Comparison of ENCODE assay signal across 16 mouse cellular contexts in the genomic region with DNA sequence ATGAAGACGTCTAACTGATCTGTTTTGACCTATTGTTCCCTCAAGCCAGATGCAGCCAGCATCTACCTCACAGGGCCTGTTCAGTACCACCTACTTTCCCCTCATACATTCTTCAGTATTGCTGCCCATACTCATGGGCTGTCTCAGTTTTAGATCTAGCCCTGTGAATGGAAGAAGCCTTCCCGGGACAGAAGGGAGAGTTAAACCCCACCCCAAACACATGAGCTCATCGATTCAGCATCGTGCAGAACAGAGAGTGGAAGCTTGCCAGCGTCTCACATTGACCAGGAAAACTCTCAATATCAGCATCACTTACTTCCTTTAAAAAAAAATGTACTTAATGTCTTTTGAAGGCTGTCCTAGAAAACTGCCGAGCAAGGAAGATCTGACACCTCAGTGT.
DNase-seq lines count a peak whose midpoint lies in the region; ATAC-seq and TF ChIP-seq lines count a peak whose summit lies in the region.
"Had no signal": no experiment of that assay in that cellular context is flagged by ENCODE, and none has a peak within 500 bp of the region (broad histone marks: within the 10 kb centered on the region; RNA-seq: fewer than 3 reads in every experiment).

No protein-coding gene starts in this region.

- whole genome bisulfite sequencing in forebrain, embryonic 16.5 days: 68% methylated on average over 6 of the region's 6 CpGs
- WGBS in forebrain, embryonic 13.5 days: 77% methylated on average over 6 of the region's 6 CpGs
- 41% methylated on average over 6 of the region's 6 CpGs for WGBS in heart, embryonic 13.5 days
- 36% methylated on average over 6 of the region's 6 CpGs for WGBS in lung, embryonic 14.5 days

- no peak overlapping the region for H3K4me3 ChIP-seq in forebrain, embryonic 16.5 days (replicated peaks; ENCODE audit: low read length)
- no peak overlapping the region for H3K4me3 ChIP-seq in forebrain, embryonic 13.5 days
- no peak overlapping the region for H3K4me3 ChIP-seq in heart, embryonic 13.5 days
- H3K4me3 ChIP-seq in lung, embryonic 14.5 days (ENCODE audit: low read depth, low read length): no peak overlapping the region
- H3K4me3 ChIP-seq: hindbrain, embryonic 10.5 days; limb, embryonic 15.5 days; neural tube, embryonic 12.5 days had no signal

- no peak overlapping the region for H3K9ac ChIP-seq in forebrain, embryonic 16.5 days (replicated peaks; ENCODE audit: low read depth, low read length)
- no peak overlapping the region for H3K9ac ChIP-seq in forebrain, embryonic 13.5 days
- H3K9ac ChIP-seq in heart, embryonic 13.5 days: no peak overlapping the region
- no peak overlapping the region for H3K9ac ChIP-seq in lung, embryonic 14.5 days
- H3K9ac ChIP-seq: limb, embryonic 15.5 days; liver, postnatal 0 days; neural tube, embryonic 12.5 days had no signal

- intact Hi-C loops in heart, postnatal 36 days (cut with DNase I): loop anchor here (10.0 kb wide), 1 partner anchor 166 kb away; no protein-coding TSS in a partner anchor

- H3K27ac ChIP-seq in forebrain, embryonic 16.5 days (ENCODE audit: low read length): 0 out of 2 replicates have a peak overlapping the region, but pooled peaks have one; percentile 28
- no peak overlapping the region for H3K27ac ChIP-seq in forebrain, embryonic 13.5 days
- H3K27ac ChIP-seq in heart, embryonic 13.5 days (replicated peaks): 0 out of 2 replicates have a peak overlapping the region, but pooled peaks have one; percentile 46
- H3K27ac ChIP-seq in lung, embryonic 14.5 days (ENCODE audit: low read depth): no peak overlapping the region
- H3K27ac ChIP-seq: hindbrain, embryonic 10.5 days; limb, embryonic 15.5 days; neural tube, embryonic 12.5 days had no signal

- no peak for DNase-seq in heart, postnatal 36 days
- DNase-seq in lung, embryonic 14.5 days: peak; percentile 56
- no peak for DNase-seq in lung, postnatal 25 days (ENCODE audit: low spot score)
- DNase-seq in NIH3T3 (ENCODE audit: low read depth): peak; percentile 65
- no peak for DNase-seq in thymus, postnatal 4 days
- DNase-seq: cerebellum, postnatal 25 days; kidney, adult 8-10 months; kidney, postnatal 36 days; liver, postnatal 0 days had no signal

- H3K4me1 ChIP-seq in forebrain, embryonic 16.5 days (replicated peaks; ENCODE audit: control insufficient read depth, insufficient read depth, low read length): no peaks in the 10 kb centered on the region
- H3K4me1 ChIP-seq in forebrain, embryonic 13.5 days: no peaks in the 10 kb centered on the region
- peaks cover 34% of the 10 kb centered on the region for H3K4me1 ChIP-seq in heart, embryonic 13.5 days
- H3K4me1 ChIP-seq in lung, embryonic 14.5 days (ENCODE audit: insufficient read depth): no peaks in the 10 kb centered on the region
- H3K4me1 ChIP-seq: neural tube, embryonic 12.5 days had no signal

- H3K27me3 ChIP-seq in forebrain, embryonic 16.5 days (replicated peaks; ENCODE audit: control insufficient read depth, insufficient read depth, low read length): no peaks in the 10 kb centered on the region
- H3K27me3 ChIP-seq in forebrain, embryonic 13.5 days: no peaks in the 10 kb centered on the region
- H3K27me3 ChIP-seq in heart, embryonic 13.5 days (replicated peaks): no peaks in the 10 kb centered on the region
- no peaks in the 10 kb centered on the region for H3K27me3 ChIP-seq in lung, embryonic 14.5 days (ENCODE audit: insufficient read depth, low read length)
- H3K27me3 ChIP-seq: limb, embryonic 15.5 days; neural tube, embryonic 12.5 days; Patski had no signal

- TF ChIP-seq CTCF in lung, embryonic 14.5 days (IDR thresholded peaks at IDR 0.05; ENCODE audit: low read depth): no peak

- ATAC-seq in forebrain, embryonic 16.5 days: no peak
- no peak for ATAC-seq in forebrain, embryonic 13.5 days
- no peak for ATAC-seq in heart, embryonic 13.5 days (ENCODE audit: extremely low read depth, insufficient number of reproducible peaks, low FRiP score, low TSS enrichment)
- ATAC-seq in lung, embryonic 14.5 days (ENCODE audit: insufficient read depth): no peak
- ATAC-seq: liver, postnatal 0 days; Patski had no signal

- H3K4me2 ChIP-seq in forebrain, embryonic 16.5 days (ENCODE audit: low read length): no peak overlapping the region
- H3K4me2 ChIP-seq in forebrain, embryonic 13.5 days: no peak overlapping the region
- H3K4me2 ChIP-seq in heart, embryonic 13.5 days: no peak overlapping the region
- H3K4me2 ChIP-seq in lung, embryonic 14.5 days: no peak overlapping the region
- H3K4me2 ChIP-seq: limb, embryonic 15.5 days; neural tube, embryonic 12.5 days had no signal

- no peaks in the 10 kb centered on the region for H3K9me3 ChIP-seq in forebrain, embryonic 16.5 days (ENCODE audit: control insufficient read depth, low read length)
- H3K9me3 ChIP-seq in forebrain, embryonic 13.5 days (replicated peaks): no peaks in the 10 kb centered on the region
- H3K9me3 ChIP-seq in heart, embryonic 13.5 days: no peaks in the 10 kb centered on the region
- H3K9me3 ChIP-seq in lung, embryonic 14.5 days (ENCODE audit: low read depth, low read length): no peaks in the 10 kb centered on the region
- H3K9me3 ChIP-seq: hindbrain, embryonic 10.5 days; limb, embryonic 15.5 days; neural tube, embryonic 12.5 days had no signal

- no peaks in the 10 kb centered on the region for H3K36me3 ChIP-seq in forebrain, embryonic 16.5 days (ENCODE audit: control insufficient read depth, insufficient read depth)
- no peaks in the 10 kb centered on the region for H3K36me3 ChIP-seq in forebrain, embryonic 13.5 days (ENCODE audit: poor library complexity, severe bottlenecking)
- no peaks in the 10 kb centered on the region for H3K36me3 ChIP-seq in heart, embryonic 13.5 days
- no peaks in the 10 kb centered on the region for H3K36me3 ChIP-seq in lung, embryonic 14.5 days (ENCODE audit: insufficient read depth)
- H3K36me3 ChIP-seq: hindbrain, embryonic 10.5 days; limb, embryonic 15.5 days; neural tube, embryonic 12.5 days had no signal

Comparison
In these comparisons a context has a peak if more than half of its experiments do, and no peak if none do; other contexts are left out.
1. H3K27ac ChIP-seq: peak in forebrain, embryonic 16.5 days (single experiment) and heart, embryonic 13.5 days (single experiment); none in forebrain, embryonic 13.5 days (single experiment) and lung, embryonic 14.5 days (single experiment).
2. DNase-seq: peak in lung, embryonic 14.5 days (single experiment) and NIH3T3 (single experiment); none in heart, postnatal 36 days (0 of 2), lung, postnatal 25 days (single experiment) and thymus, postnatal 4 days (single experiment).